8 mouse cellular contexts compared by ENCODE assay signal in the genomic region with DNA sequence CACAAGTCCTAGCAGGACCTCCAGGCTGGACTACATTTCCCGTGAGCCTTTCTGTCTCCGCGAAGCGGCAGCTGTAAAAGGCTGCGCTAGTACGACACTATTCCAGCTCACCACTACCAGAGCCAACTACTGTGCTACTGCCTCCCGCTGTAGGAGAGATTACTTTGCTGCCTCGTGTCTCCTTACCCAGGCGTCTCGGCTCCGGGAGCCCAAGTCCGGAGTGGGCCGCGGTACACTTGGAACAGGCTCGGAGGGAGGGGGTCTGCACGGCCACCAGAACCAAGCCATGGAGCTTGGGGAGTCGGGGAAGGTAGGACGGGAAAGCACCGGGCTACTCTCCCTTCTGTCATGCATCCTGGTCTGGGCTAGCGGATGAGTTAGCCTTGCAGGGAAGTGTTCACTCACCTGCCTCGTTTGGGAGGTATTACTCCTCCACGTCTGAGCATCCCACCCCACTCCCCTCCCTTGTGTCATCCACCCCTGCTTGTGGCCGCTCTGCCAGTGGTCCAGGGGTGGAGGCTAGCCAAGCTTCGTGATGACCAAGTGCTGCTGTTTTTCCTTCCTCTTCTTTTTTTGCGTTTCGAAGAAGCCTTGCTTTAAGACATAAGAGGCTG. TPM values are rescaled to one million over a fixed set of nuclear protein-coding genes. Genes with fewer than 3 reads are reported as not detected.
DNase-seq lines count a peak whose midpoint lies in the region; ATAC-seq and TF ChIP-seq lines count a peak whose summit lies in the region.

No protein-coding gene starts in this region.

- peak; percentile 63; the same call in 1 of the 2 replicates for ATAC-seq in neutrophil, adult 5-6 weeks (ENCODE audit: extremely low read depth, insufficient number of reproducible peaks, low FRiP score, poor library complexity, severe bottlenecking)

- under 1% methylated on average over 26 of the region's 26 CpGs for WGBS in cerebellum, adult 2 months
- under 1% methylated on average over 26 of the region's 26 CpGs for WGBS in lung, adult 2 months
- 2% methylated on average over 26 of the region's 26 CpGs for WGBS in thymus, adult 2 months

- in situ Hi-C loops in ES-E14 (cut with MboI; ENCODE audit: low sequenced_read_pairs in 2 of 2, unreplicated experiment in 2 of 2): no loop called here

- peaks cover 4% of the 10 kb centered on the region; the same call in 1 of the 2 replicates for H3K36me3 ChIP-seq in ES-E14 (ENCODE audit: control insufficient read depth, insufficient read depth, low read length, poor library complexity, severe bottlenecking)
- no peaks in the 10 kb centered on the region for H3K36me3 ChIP-seq in thymus, adult 2 months (ENCODE audit: control insufficient read depth, insufficient read depth, low read length)

- TF ChIP-seq POLR2A in cerebellum, adult 2 months (IDR thresholded peaks at IDR 0.05; ENCODE audit: borderline replicate concordance, insufficient read depth, low read length): peak; percentile 67; the same call in 1 of the 2 replicates
- peak; percentile 76; the same call in 1 of the 2 replicates for TF ChIP-seq POLR2A in lung, adult 2 months (IDR thresholded peaks at IDR 0.05; ENCODE audit: borderline replicate concordance, extremely low read depth, low read depth, low read length)
- no peak for TF ChIP-seq POLR2A in thymus, adult 2 months (IDR thresholded peaks at IDR 0.05; ENCODE audit: control insufficient read depth, extremely low read depth, insufficient read depth, low read length, poor library complexity)

- no peak for TF ChIP-seq CTCF in cerebellum, adult 2 months (IDR thresholded peaks at IDR 0.05; ENCODE audit: borderline replicate concordance, insufficient read depth, low read depth, low read length)
- peak; percentile 58 for TF ChIP-seq CTCF in layer of hippocampus, adult 2 months (conservative IDR thresholded peaks at IDR 0.05)
- TF ChIP-seq CTCF in lung, adult 2 months (IDR thresholded peaks at IDR 0.05; ENCODE audit: insufficient read depth, low read length): peak; percentile 21; the same call in 1 of the 2 replicates
- TF ChIP-seq CTCF in thymus, adult 2 months (IDR thresholded peaks at IDR 0.05; ENCODE audit: borderline replicate concordance, control insufficient read depth, extremely low read depth, insufficient read depth, low read length, poor library complexity): peak; percentile 25; the same call in 1 of the 2 replicates

- H3K9me3 ChIP-seq in ES-E14 (ENCODE audit: control insufficient read depth, insufficient read depth, low read depth, low read length): no peaks in the 10 kb centered on the region

- H3K27me3 ChIP-seq in cerebellum, adult 2 months (ENCODE audit: control insufficient read depth, insufficient read depth, low read length): no peaks in the 10 kb centered on the region
- no peaks in the 10 kb centered on the region for H3K27me3 ChIP-seq in thymus, adult 2 months (ENCODE audit: control insufficient read depth, insufficient read depth, low read length)

- peak overlapping the region; percentile 88 to 90 for H3K4me3 ChIP-seq in ES-E14 (ENCODE audit: insufficient read depth in 1 of 2, low read depth in 1 of 2, low read length in 2 of 2, poor library complexity in 1 of 2, severe bottlenecking in 1 of 2)
- peak overlapping the region; percentile 84 for H3K4me3 ChIP-seq in cerebellum, adult 2 months (replicated peaks; ENCODE audit: insufficient read depth, low read depth, low read length)
- H3K4me3 ChIP-seq in layer of hippocampus, adult 2 months: peak overlapping the region; percentile 84
- peak overlapping the region; percentile 81 for H3K4me3 ChIP-seq in lung, adult 2 months (replicated peaks; ENCODE audit: extremely low read depth, low read depth, low read length)
- H3K4me3 ChIP-seq in thymus, adult 2 months (ENCODE audit: control insufficient read depth, insufficient read depth, low read length): peak overlapping the region; percentile 48

- peak; percentile 33 for DNase-seq in ES-E14 (ENCODE audit: low read depth, low spot score)
- DNase-seq in cerebellum, adult 2 months: peak; percentile 79 to 83
- peak; percentile 78 for DNase-seq in forelimb bud, embryonic 11.5 days (ENCODE audit: low read depth, low spot score)
- peak; percentile 77 for DNase-seq in heart, postnatal 4 days
- peak; percentile 74 to 86 for DNase-seq in layer of hippocampus, adult 2 months (ENCODE audit: low spot score in 2 of 2)
- DNase-seq in lung, adult 2 months: peak; percentile 66
- peak; percentile 39 for DNase-seq in thymus, adult 2 months

- H3K4me1 ChIP-seq in ES-E14 (ENCODE audit: control insufficient read depth in 2 of 2, insufficient read depth in 2 of 2, low read length in 2 of 2, poor library complexity in 1 of 2): peaks cover 0 to 6% of the 10 kb centered on the region in 2 experiments; a peak in 1 of 4 replicates
- H3K4me1 ChIP-seq in cerebellum, adult 2 months (ENCODE audit: control insufficient read depth, insufficient read depth, low read length): peaks cover 4% of the 10 kb centered on the region; the same call in 1 of the 2 replicates
- peaks cover 2% of the 10 kb centered on the region for H3K4me1 ChIP-seq in lung, adult 2 months (ENCODE audit: control insufficient read depth, insufficient read depth, low read length)
- peaks cover 5% of the 10 kb centered on the region for H3K4me1 ChIP-seq in thymus, adult 2 months (replicated peaks; ENCODE audit: control insufficient read depth, insufficient read depth, low read length)

- H3K9ac ChIP-seq in ES-E14 (ENCODE audit: insufficient read depth, low read depth, low read length, poor library complexity, severe bottlenecking): peak overlapping the region; percentile 85

- H3K27ac ChIP-seq in ES-E14 (ENCODE audit: insufficient read depth, low read depth, low read length, poor library complexity, severe bottlenecking): no peak overlapping the region
- peak overlapping the region; percentile 49 for H3K27ac ChIP-seq in cerebellum, adult 2 months (ENCODE audit: insufficient read depth, low read length)
- H3K27ac ChIP-seq in layer of hippocampus, adult 2 months: peak overlapping the region; percentile 87
- H3K27ac ChIP-seq in thymus, adult 2 months (ENCODE audit: control insufficient read depth, insufficient read depth, low read length): no peak overlapping the region

TF ChIP-seq in ES-E14, 5 proteins besides CTCF, POLR2A, EP300 and RAD21:
- TF ChIP-seq MAFK (IDR thresholded peaks at IDR 0.05; ENCODE audit: insufficient read depth, low read depth, low read length) (no peak), ZC3H11A (IDR thresholded peaks at IDR 0.05; ENCODE audit: borderline replicate concordance, low read depth, low read length) (no peak), HCFC1 (IDR thresholded peaks at IDR 0.05; ENCODE audit: borderline replicate concordance, insufficient read depth, low read length) (peak; percentile 92), ZNF384 (IDR thresholded peaks at IDR 0.05; ENCODE audit: low read depth, low read length) (no peak), CHD2 (IDR thresholded peaks at IDR 0.05; ENCODE audit: low read depth, low read length) (no peak)

RNA-seq across cellular contexts. Expression of gene Atp6v0e2, which starts 33.1 kb away (rescaled TPM):
- 13.5 and 15.9 TPM in 2 replicates for total RNA-seq in ES-E14 (2012; rRNA removed)
- polyA plus RNA-seq in cerebellum, adult 2 months (2012; rRNA removed): 459 and 460 TPM in 2 replicates
- 10 to 100 TPM; 14.0 to 16.4 TPM for total RNA-seq in heart, postnatal 4 days (2021)
- 100 to 1,000 TPM; 443 to 456 TPM for total RNA-seq in layer of hippocampus, adult 2 months (2021)
- 29.9 and 35.5 TPM in 2 replicates for polyA plus RNA-seq in lung, adult 2 months (2012; rRNA removed)
- 0.49 TPM in 1 of 2 replicates, not detected in the other for total RNA-seq in neutrophil, adult 5-6 weeks (2017)
- 3.3 and 4.7 TPM in 2 replicates for polyA plus RNA-seq in thymus, adult 2 months (2012; rRNA removed)

RNA-seq across cellular contexts. Expression of gene Lrrc61, which starts 50.2 kb away (rescaled TPM):
- 2.0 and 5.1 TPM in 2 replicates for total RNA-seq in ES-E14 (2012; rRNA removed)
- 30.0 and 33.1 TPM in 2 replicates for polyA plus RNA-seq in cerebellum, adult 2 months (2012; rRNA removed)
- total RNA-seq in heart, postnatal 4 days (2021): 1 to 10 TPM; 7.5 to 9.1 TPM
- total RNA-seq in layer of hippocampus, adult 2 months (2021): 10 to 100 TPM; 36.6 to 40.9 TPM
- polyA plus RNA-seq in lung, adult 2 months (2012; rRNA removed): 16.8 and 19.8 TPM in 2 replicates
- total RNA-seq in neutrophil, adult 5-6 weeks (2017): 19.8 and 30.1 TPM in 2 replicates
- 41.4 and 58.7 TPM in 2 replicates for polyA plus RNA-seq in thymus, adult 2 months (2012; rRNA removed)

RNA-seq across cellular contexts. Expression of gene Sspo, which starts 56.3 kb away (rescaled TPM):
- total RNA-seq in ES-E14 (2012; rRNA removed): 0.27 and 1.2 TPM in 2 replicates
- 3.7 and 5.0 TPM in 2 replicates for polyA plus RNA-seq in cerebellum, adult 2 months (2012; rRNA removed)
- total RNA-seq in heart, postnatal 4 days (2021): under 1 TPM; 0.38 to 0.64 TPM
- total RNA-seq in layer of hippocampus, adult 2 months (2021): 1 to 10 TPM in 1 of 2 experiments, under 1 TPM in 1; 0.92 to 1.5 TPM
- 3.2 and 3.4 TPM in 2 replicates for polyA plus RNA-seq in lung, adult 2 months (2012; rRNA removed)
- total RNA-seq in neutrophil, adult 5-6 weeks (2017): not detected in 2 replicates
- polyA plus RNA-seq in thymus, adult 2 months (2012; rRNA removed): 29.3 and 35.4 TPM in 2 replicates

RNA-seq across cellular contexts. Expression of gene Zfp467, which starts 58.7 kb away (rescaled TPM):
- 0.53 and 1.3 TPM in 2 replicates for total RNA-seq in ES-E14 (2012; rRNA removed)
- polyA plus RNA-seq in cerebellum, adult 2 months (2012; rRNA removed): 80.4 and 93.2 TPM in 2 replicates
- 10 to 100 TPM; 17.1 to 25.9 TPM for total RNA-seq in heart, postnatal 4 days (2021)
- 10 to 100 TPM; 20.2 to 25.8 TPM for total RNA-seq in layer of hippocampus, adult 2 months (2021)
- polyA plus RNA-seq in lung, adult 2 months (2012; rRNA removed): 42.1 and 51.4 TPM in 2 replicates
- total RNA-seq in neutrophil, adult 5-6 weeks (2017): 4.9 and 10.8 TPM in 2 replicates
- 29.4 and 30.2 TPM in 2 replicates for polyA plus RNA-seq in thymus, adult 2 months (2012; rRNA removed)

Comparison
In these comparisons a context has a peak if more than half of its experiments do, and no peak if none do; other contexts are left out.
1. H3K27ac ChIP-seq: peak in cerebellum, adult 2 months (single experiment) and layer of hippocampus, adult 2 months (single experiment); none in ES-E14 (single experiment) and thymus, adult 2 months (single experiment).
2. RNA of gene Atp6v0e2, which starts 33.1 kb away (total RNA-seq): 443 to 456 TPM in layer of hippocampus, adult 2 months; 14.0 to 16.4 TPM in heart, postnatal 4 days, 13.5 to 15.9 TPM in ES-E14 and 0.49 TPM in neutrophil, adult 5-6 weeks; every median in the first group is over 10 times any median in the second.
3. Peak in every context shown above with its lines, with median percentiles within 50 percentile points of each other: DNase-seq and H3K4me3 ChIP-seq.